9 mouse cellular contexts compared by ENCODE assay signal in genomic region chr12:27082624-27083023, GRCm38 (mm10).
DNase-seq lines count a peak whose midpoint lies in the region; ATAC-seq lines count a peak whose summit lies in the region.
"Had no signal": no experiment of that assay in that cellular context is flagged by ENCODE, and none has a peak within 500 bp of the region (broad histone marks: within the 10 kb centered on the region; RNA-seq: fewer than 3 reads in every experiment).

No protein-coding gene starts in this region.

- peak; percentile 14 for DNase-seq in kidney, postnatal 14 days
- no peak for DNase-seq in kidney, postnatal 25 days
- peak; percentile 73 for DNase-seq in intestine, embryonic 14.5 days (ENCODE audit: low spot score)
- DNase-seq in retina, embryonic 14.5 days (ENCODE audit: low spot score): peak; percentile 88
- DNase-seq in gastrocnemius, adult 18-20 months (ENCODE audit: low spot score): no peak

- WGBS in embryonic facial prominence, embryonic 12.5 days: 1% methylated on average over 8 of the region's 8 CpGs
- WGBS in intestine, embryonic 14.5 days: 3% methylated on average over 8 of the region's 8 CpGs
- WGBS in limb, embryonic 13.5 days: 4% methylated on average over 8 of the region's 8 CpGs

- no peaks in the 10 kb centered on the region for H3K36me3 ChIP-seq in embryonic facial prominence, embryonic 12.5 days
- H3K36me3 ChIP-seq in intestine, embryonic 14.5 days (ENCODE audit: control insufficient read depth, insufficient read depth, low read length): no peaks in the 10 kb centered on the region
- no peaks in the 10 kb centered on the region for H3K36me3 ChIP-seq in limb, embryonic 13.5 days

- no peaks in the 10 kb centered on the region for H3K9me3 ChIP-seq in embryonic facial prominence, embryonic 12.5 days
- no peaks in the 10 kb centered on the region for H3K9me3 ChIP-seq in intestine, embryonic 14.5 days (ENCODE audit: control insufficient read depth, low read length)
- no peaks in the 10 kb centered on the region for H3K9me3 ChIP-seq in limb, embryonic 13.5 days

- peak; percentile 85 for ATAC-seq in embryonic facial prominence, embryonic 12.5 days (ENCODE audit: insufficient number of reproducible peaks, insufficient read depth, low FRiP score, low TSS enrichment)
- peak; percentile 82 for ATAC-seq in intestine, embryonic 14.5 days (replicated peaks; ENCODE audit: low FRiP score, low TSS enrichment, low read depth)
- ATAC-seq in limb, embryonic 13.5 days (ENCODE audit: low FRiP score, low read depth): peak; percentile 80
- ATAC-seq in megakaryocyte-erythroid progenitor cell, adult 5-6 weeks (replicated peaks; ENCODE audit: low FRiP score, low TSS enrichment, poor library complexity, severe bottlenecking): no peak

- 0 out of 2 replicates have a peak overlapping the region, but pooled peaks have one; percentile 12 for H3K9ac ChIP-seq in embryonic facial prominence, embryonic 12.5 days
- no peak overlapping the region for H3K9ac ChIP-seq in intestine, embryonic 14.5 days (ENCODE audit: low read length)
- H3K9ac ChIP-seq in limb, embryonic 13.5 days: peak overlapping the region; percentile 43

- H3K27me3 ChIP-seq in embryonic facial prominence, embryonic 12.5 days: no peaks in the 10 kb centered on the region
- H3K27me3 ChIP-seq in intestine, embryonic 14.5 days (replicated peaks; ENCODE audit: control insufficient read depth, insufficient read depth, low read length): no peaks in the 10 kb centered on the region
- H3K27me3 ChIP-seq in limb, embryonic 13.5 days: no peaks in the 10 kb centered on the region
- H3K27me3 ChIP-seq: megakaryocyte, embryonic 14.5 days had no signal

- peak overlapping the region; percentile 58 for H3K4me2 ChIP-seq in embryonic facial prominence, embryonic 12.5 days (replicated peaks)
- H3K4me2 ChIP-seq in intestine, embryonic 14.5 days (ENCODE audit: low read length): peak overlapping the region; percentile 34
- peak overlapping the region; percentile 61 for H3K4me2 ChIP-seq in limb, embryonic 13.5 days (replicated peaks)

- peaks cover 15% of the 10 kb centered on the region for H3K4me1 ChIP-seq in embryonic facial prominence, embryonic 12.5 days
- peaks cover 16% of the 10 kb centered on the region for H3K4me1 ChIP-seq in intestine, embryonic 14.5 days (replicated peaks; ENCODE audit: control insufficient read depth, insufficient read depth, low read length)
- peaks cover 29% of the 10 kb centered on the region for H3K4me1 ChIP-seq in limb, embryonic 13.5 days
- H3K4me1 ChIP-seq: megakaryocyte, embryonic 14.5 days had no signal

- peak overlapping the region; percentile 26 for H3K4me3 ChIP-seq in embryonic facial prominence, embryonic 12.5 days
- H3K4me3 ChIP-seq in intestine, embryonic 14.5 days (ENCODE audit: low read depth, low read length): peak overlapping the region; percentile 10; the same call in 1 of the 2 replicates
- H3K4me3 ChIP-seq in limb, embryonic 13.5 days: peak overlapping the region; percentile 27
- H3K4me3 ChIP-seq: megakaryocyte, embryonic 14.5 days had no signal

- peak overlapping the region; percentile 70 for H3K27ac ChIP-seq in embryonic facial prominence, embryonic 12.5 days
- H3K27ac ChIP-seq in intestine, embryonic 14.5 days (ENCODE audit: low read depth): peak overlapping the region; percentile 67
- H3K27ac ChIP-seq in limb, embryonic 13.5 days: no peak overlapping the region

Comparison
In these comparisons a context has a peak if more than half of its experiments do, and no peak if none do; other contexts are left out.
1. DNase-seq: peak in kidney, postnatal 14 days (single experiment), intestine, embryonic 14.5 days (single experiment) and retina, embryonic 14.5 days (single experiment); none in kidney, postnatal 25 days (0 of 2) and gastrocnemius, adult 18-20 months (single experiment).
2. Peak in every context shown above with its lines, with median percentiles within 50 percentile points of each other: H3K4me2 ChIP-seq and H3K4me3 ChIP-seq.